Mouse (Mus musculus) left cerebral cortex, postnatal 36 days (tissue): ENCODE measurements around the gene Slc46a3. TPM values are rescaled to one million over a fixed set of nuclear protein-coding genes. Genes with fewer than 3 reads are reported as not detected.
A peak's percentile ranks its signal among the peaks of the same experiment; 100 is the strongest.

Experiments used
- DNase-seq, 2 experiments: peaks; one replicate each; pipeline ENCODE4 v3.0.0; 2021 to 2022; ENCODE audit warnings: low spot score in 2 of 2, mixed read lengths in 1 of 2
- intact Hi-C: fragments of 180-260 bp; cut with DNase I; formaldehyde crosslinking; loops from one replicate; pipeline ENCODE4 v1.15.1; 2025
- total RNA-seq, 2 experiments: library from RNA; stranded (reverse); gene quantifications; 2 replicates each; pipeline ENCODE4 v1.2.3; 2021

Gene Slc46a3
- total RNA-seq = 1 to 10 TPM; 7.4 to 7.6 TPM

- DNase-seq = peak; percentile 94 to 95
- intact Hi-C loops = no loop called here
Measured at GRCm38 (mm10) chr5:147894455-147895076, at the start of gene Slc46a3. Slc46a3 (minus strand) TSS chr5:147894815.

DNA sequence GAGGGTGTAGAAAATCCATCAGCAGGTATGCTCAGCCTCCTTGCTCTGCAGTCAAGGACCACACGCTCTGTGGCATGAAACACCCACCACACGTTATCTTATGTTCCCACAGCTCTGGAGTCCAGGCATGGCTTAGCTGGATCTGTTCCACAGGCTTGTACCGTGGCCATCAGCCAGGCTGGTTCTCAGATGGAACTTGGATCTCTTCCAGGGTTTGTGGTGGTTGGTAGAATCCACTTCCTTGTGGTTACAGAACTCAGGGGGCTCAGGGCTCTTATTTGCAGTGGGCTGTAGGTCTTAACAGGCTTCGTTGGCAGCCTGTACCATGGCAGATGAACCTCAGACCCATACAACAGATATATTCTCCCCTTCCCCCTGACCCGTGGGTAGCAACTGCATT lies 44.6 kb upstream of the Slc46a3 start:
- intact Hi-C loops = no loop called here
- no peak for DNase-seq

- no peak for DNase-seq
- intact Hi-C loops = no loop called here
Measured at GRCm38 (mm10) chr5:147935096-147935495, 40.5 kb upstream of the Slc46a3 start.

- DNase-seq = no peak
- intact Hi-C loops = no loop called here
Measured at GRCm38 (mm10) chr5:147928668-147929497, 34.3 kb upstream of the Slc46a3 start.

DNA sequence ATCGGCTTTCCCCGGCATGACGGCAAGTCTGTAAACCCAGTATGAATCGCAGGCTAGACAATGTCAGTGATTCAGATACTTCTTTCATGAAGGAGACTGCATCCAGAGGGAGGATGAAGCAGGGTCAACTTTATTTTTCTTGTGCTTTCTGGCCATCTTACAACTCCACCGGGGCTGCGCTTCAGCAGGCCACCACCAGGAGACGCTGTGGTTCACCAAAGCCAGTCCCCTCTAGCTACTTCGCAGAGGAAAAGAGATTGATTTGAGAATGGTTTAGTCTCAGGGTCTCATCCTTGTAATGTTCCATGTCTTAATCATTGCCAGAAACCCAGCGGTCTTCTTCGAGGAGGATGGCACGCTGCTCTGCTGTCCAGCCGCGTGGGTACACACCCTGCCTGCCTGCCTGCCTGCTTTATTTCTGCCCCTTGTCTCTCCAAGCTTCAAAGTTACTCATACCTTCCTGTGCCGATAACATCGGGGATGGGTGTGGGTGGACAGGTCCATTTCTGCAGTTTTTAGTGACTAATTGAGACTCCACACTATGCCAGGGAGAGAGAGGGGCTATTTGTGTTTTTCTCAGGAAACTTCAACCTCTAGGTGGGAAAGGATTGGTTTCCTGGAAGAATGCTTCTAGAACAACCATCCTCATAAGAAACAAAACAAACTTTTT lies 31.5 kb upstream of the Slc46a3 start:
- intact Hi-C loops = no loop called here
- no peak for DNase-seq

DNA sequence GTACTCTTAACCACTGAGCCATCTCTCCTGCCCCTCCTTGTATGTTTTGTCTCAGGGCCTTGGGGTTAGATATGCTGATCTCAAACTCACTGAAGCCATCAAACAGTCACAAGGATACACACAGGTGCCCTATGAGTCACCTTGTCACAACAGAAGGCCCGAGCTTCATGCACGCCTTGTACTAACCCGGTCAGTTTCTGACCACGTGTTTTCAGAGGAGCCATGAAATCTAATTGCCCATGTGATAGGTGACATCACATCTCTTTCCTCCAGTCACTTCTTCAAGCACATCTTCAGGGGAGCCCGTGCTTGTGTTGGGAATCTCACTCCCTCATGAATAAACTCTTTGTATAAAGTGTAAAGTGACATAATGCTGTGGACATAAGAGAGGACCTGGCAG lies 30.0 kb upstream of the Slc46a3 start:
- DNase-seq = no peak
- intact Hi-C loops = no loop called here

- intact Hi-C loops = no loop called here
- DNase-seq = no peak
Measured at GRCm38 (mm10) chr5:147918044-147918846, 23.6 kb upstream of the Slc46a3 start.

GRCm38 (mm10) chr5:147916171-147916570 lies 21.6 kb upstream of the Slc46a3 start:
- intact Hi-C loops = no loop called here

GRCm38 (mm10) chr5:147915038-147915566 lies 20.5 kb upstream of the Slc46a3 start:
- DNase-seq = no peak

More at GRCm38 (mm10) chr5:147916171-147916570, 21.6 kb upstream of the Slc46a3 start:
- no peak for DNase-seq

DNA sequence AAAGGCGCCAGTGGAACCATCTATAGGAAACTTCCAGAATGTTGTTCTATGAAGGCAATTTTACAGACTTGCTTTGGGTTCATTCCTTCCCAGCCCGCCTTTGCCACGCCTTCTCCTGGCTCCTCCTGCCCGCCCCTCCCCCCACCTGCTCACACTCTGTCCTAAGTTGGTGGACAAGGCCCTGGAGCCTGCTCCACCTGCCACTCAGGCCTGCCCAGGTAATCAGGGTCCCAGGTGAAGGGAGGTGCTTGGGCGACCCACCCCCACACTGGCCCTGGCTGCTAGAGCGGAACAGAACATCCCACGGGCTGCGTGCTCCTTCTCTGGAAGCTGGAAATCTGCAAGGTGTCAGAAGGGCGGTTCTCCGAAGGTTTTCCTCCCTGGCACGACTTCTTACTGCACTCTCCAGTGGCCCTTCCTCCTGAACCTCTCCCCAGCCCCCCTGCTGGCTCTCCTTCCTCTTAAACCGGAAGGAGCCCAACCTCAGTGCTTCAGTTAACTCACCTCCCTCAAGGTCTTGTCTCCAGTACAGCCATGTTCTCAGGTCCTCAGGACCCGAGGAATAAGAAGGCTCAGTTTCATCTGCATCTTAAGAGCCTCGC lies 18.7 kb upstream of the Slc46a3 start:
- no peak for DNase-seq
- intact Hi-C loops = no loop called here

More at GRCm38 (mm10) chr5:147915038-147915566, 20.5 kb upstream of the Slc46a3 start:
- intact Hi-C loops = no loop called here

GRCm38 (mm10) chr5:147911744-147912143 lies 17.1 kb upstream of the Slc46a3 start:
- intact Hi-C loops = no loop called here
- DNase-seq = no peak

DNA sequence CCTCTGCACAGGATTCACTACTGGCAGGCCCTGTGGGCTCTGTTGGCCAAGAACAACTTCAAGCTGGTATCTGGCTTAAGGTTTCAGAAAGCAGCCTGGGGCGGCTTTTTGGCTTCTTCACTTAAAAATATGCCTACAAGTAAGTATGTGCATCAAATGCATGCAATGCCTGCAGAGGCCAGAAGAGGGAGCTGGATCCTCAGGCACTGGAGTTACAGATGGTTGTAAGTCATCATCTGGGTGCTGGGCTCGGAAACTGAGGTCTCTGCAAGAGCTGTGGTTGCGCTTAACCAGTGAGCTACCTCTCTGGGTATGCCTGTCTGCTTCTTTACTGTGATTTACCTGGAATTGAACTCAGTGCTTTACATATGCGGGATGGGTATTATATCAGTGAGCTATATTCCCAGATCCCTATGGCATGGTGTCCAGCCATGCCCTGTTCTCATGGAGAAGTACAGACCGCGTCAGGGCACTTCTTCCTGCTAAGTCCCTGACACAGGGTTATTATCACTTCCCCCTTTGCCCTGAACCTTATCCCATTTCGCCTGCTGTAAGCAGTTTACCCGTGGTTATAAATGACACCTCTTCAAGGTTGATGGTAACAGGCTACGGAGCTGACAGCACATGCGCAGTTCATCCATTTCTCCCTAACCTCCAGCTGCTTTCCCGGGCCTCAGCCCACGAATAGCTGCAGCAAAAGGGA lies 16.3 kb upstream of the Slc46a3 start:
- intact Hi-C loops = no loop called here
- no peak for DNase-seq

GRCm38 (mm10) chr5:147907851-147908250 lies 13.2 kb upstream of the Slc46a3 start:
- intact Hi-C loops = no loop called here
- DNase-seq = no peak

- intact Hi-C loops = no loop called here
Measured at GRCm38 (mm10) chr5:147907144-147907543, 12.5 kb upstream of the Slc46a3 start.

DNA sequence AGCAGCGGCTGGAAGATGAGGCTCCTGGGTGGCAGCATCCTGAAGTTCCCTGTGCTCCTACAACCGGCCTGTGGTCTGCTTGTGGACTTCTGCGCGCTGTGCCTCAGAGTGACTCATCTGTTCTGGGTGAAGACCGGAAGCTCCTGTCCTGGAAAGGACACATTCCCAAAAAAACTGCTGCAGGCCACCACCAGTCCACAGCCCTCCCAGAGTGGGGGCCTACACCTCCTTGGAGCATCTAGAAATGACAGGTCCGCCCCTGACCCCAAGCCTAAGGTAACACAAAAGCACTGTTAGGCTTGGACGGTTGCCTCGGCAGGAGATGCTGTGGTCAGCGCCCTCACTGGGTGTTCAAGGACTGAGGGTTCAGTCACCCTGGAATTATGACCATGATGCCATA lies 8.6 kb upstream of the Slc46a3 start:
- DNase-seq = no peak
- intact Hi-C loops = no loop called here

More at GRCm38 (mm10) chr5:147907144-147907543, 12.5 kb upstream of the Slc46a3 start:
- DNase-seq = no peak

GRCm38 (mm10) chr5:147902008-147902757 lies 7.6 kb upstream of the Slc46a3 start:
- intact Hi-C loops = no loop called here
- no peak for DNase-seq

- no peak for DNase-seq
- intact Hi-C loops = no loop called here
Measured at GRCm38 (mm10) chr5:147898968-147899549, 4.4 kb upstream of the Slc46a3 start.
